Mouse (Mus musculus) heart, embryonic 10.5 days (tissue): ENCODE measurements around the gene AL732309.1. TPM values are rescaled to one million over a fixed set of nuclear protein-coding genes. Genes with fewer than 3 reads are reported as not detected.
A peak's percentile ranks its signal among the peaks of the same experiment; 100 is the strongest.
"Not testable (repeated sequence)": the region's sequence is repeated elsewhere in the genome, so short reads cannot be mapped to it uniquely, and the experiment has no call there.

Experiments used
- DNase-seq: peaks from one replicate; pipeline ENCODE4 v3.0.0-alpha.2; 2017; ENCODE audit warnings: low spot score
- H3K27ac ChIP-seq: fragments of 300-500 bp; sonication (generic); 2 replicates; pipeline ENCODE4 v1.5.1; 2016; ENCODE audit warnings: mild to moderate bottlenecking
- H3K27me3 ChIP-seq: fragments of 300-500 bp; sonication (generic); 2 replicates; pipeline ENCODE4 v1.6.1; 2016; ENCODE audit warnings: mild to moderate bottlenecking; ENCODE audit not compliant: poor library complexity, insufficient read depth, severe bottlenecking
- H3K36me3 ChIP-seq: fragments of 300-500 bp; sonication (generic); 2 replicates; pipeline ENCODE4 v1.6.1; 2016; ENCODE audit warnings: mild to moderate bottlenecking, moderate library complexity
- H3K4me1 ChIP-seq: fragments of 300-500 bp; sonication (generic); 2 replicates; pipeline ENCODE4 v1.6.1; 2016; ENCODE audit warnings: mild to moderate bottlenecking
- H3K4me3 ChIP-seq: fragments of 300-500 bp; sonication (generic); 2 replicates; pipeline ENCODE4 v1.5.1; 2016; ENCODE audit warnings: mild to moderate bottlenecking, moderate library complexity
- H3K9me3 ChIP-seq: fragments of 300-500 bp; sonication (generic); 2 replicates; pipeline ENCODE4 v1.6.1; 2016; ENCODE audit warnings: mild to moderate bottlenecking, moderate library complexity
- WGBS: fragments of 180-500 bp; shearing (Covaris S2); methylation state at CpG from one replicate; pipeline ENCODE4 v1.1.7; 2016; 5-methylcytosine and 5-hydroxymethylcytosine counted together
- polyA plus RNA-seq: library from polyadenylated mRNA; unstranded; fragments of >200 nt; fragmentation: Nextera tagmentation; extraction: Ambion mirVana; gene quantifications from 2 replicates; pipeline ENCODE4 v1.2.1, GENCODE M21; 2016

Gene AL732309.1
- polyA plus RNA-seq, 1 experiment from 2014 or later, result 6.0 TPM

- Histone ChIP-seq H3K27me3 (peaks cover 25% of the 10 kb centered on the region), H3K4me1 (peaks cover 36% of the 10 kb centered on the region), H3K9me3 (no peaks in the 10 kb centered on the region), H3K27ac (peak overlapping the region; percentile 77), H3K36me3 (peaks cover 11% of the 10 kb centered on the region; the same call in 1 of the 2 replicates), H3K4me3 (peak overlapping the region; percentile 80)
- no peak for DNase-seq
- WGBS, result 20% methylated on average over 12 of the region's 12 CpGs
These were observed 17.1 kb upstream of the AL732309.1 start for GRCm38 (mm10) chr2:25263623-25264285.

GRCm38 (mm10) chr2:25262795-25263622 is 16.3 kb upstream of the AL732309.1 start:
- H3K27ac ChIP-seq, result peak overlapping the region; percentile 77
- 0 out of 2 replicates have a peak, but pooled peaks cover 4% of the 10 kb centered on the region for H3K36me3 ChIP-seq
- peaks cover 25% of the 10 kb centered on the region for H3K27me3 ChIP-seq
- under 1% methylated on average over 82 of the region's 82 CpGs for WGBS
- peaks cover 36% of the 10 kb centered on the region for H3K4me1 ChIP-seq
- no peak for DNase-seq
- H3K4me3 ChIP-seq, result peak overlapping the region; percentile 80
- H3K9me3 ChIP-seq, result no peaks in the 10 kb centered on the region

GRCm38 (mm10) chr2:25262291-25262767 is 15.7 kb upstream of the AL732309.1 start, which contains the start of gene Tprn:
TSS of gene Tprn (plus strand) at chr2:25262618.
- no peaks in the 10 kb centered on the region for H3K36me3 ChIP-seq
- no peaks in the 10 kb centered on the region for H3K9me3 ChIP-seq
- peaks cover 34% of the 10 kb centered on the region for H3K4me1 ChIP-seq
- WGBS, result under 1% methylated on average over 39 of the region's 39 CpGs
- peaks cover 25% of the 10 kb centered on the region for H3K27me3 ChIP-seq
- H3K27ac ChIP-seq, result peak within 1 kb of the TSS; percentile 83
- H3K4me3 ChIP-seq, result peak within 1 kb of the TSS; percentile 80
- peak; percentile 98 for DNase-seq

- Histone ChIP-seq H3K4me1 (peaks cover 30% of the 10 kb centered on the region), H3K36me3 (no peaks in the 10 kb centered on the region), H3K27ac (peak overlapping the region; percentile 83), H3K9me3 (no peaks in the 10 kb centered on the region), H3K27me3 (peaks cover 25% of the 10 kb centered on the region), H3K4me3 (peak overlapping the region; percentile 80)
- no peak for DNase-seq
- WGBS, result 43% methylated on average over 12 of the region's 12 CpGs
These were observed 15.2 kb upstream of the AL732309.1 start for GRCm38 (mm10) chr2:25261870-25262269.

- no peak overlapping the region for H3K4me3 ChIP-seq
These were observed 12.2 kb upstream of the AL732309.1 start for GRCm38 (mm10) chr2:25258887-25259286.

GRCm38 (mm10) chr2:25257250-25257649 is 10.6 kb upstream of the AL732309.1 start:
- H3K9me3 ChIP-seq, H3K27ac ChIP-seq, H3K4me3 ChIP-seq, H3K27me3 ChIP-seq, H3K36me3 ChIP-seq, DNase-seq: not testable (repeated sequence)
- peaks cover 13% of the 10 kb centered on the region for H3K4me1 ChIP-seq
- 79% methylated on average over 5 of the region's 5 CpGs for WGBS

More at GRCm38 (mm10) chr2:25258887-25259286, 12.2 kb upstream of the AL732309.1 start:
- DNase-seq, result no peak
- H3K36me3 ChIP-seq, result no peaks in the 10 kb centered on the region
- H3K9me3 ChIP-seq, result no peaks in the 10 kb centered on the region
- peaks cover 9% of the 10 kb centered on the region for H3K27me3 ChIP-seq
- no peak overlapping the region for H3K27ac ChIP-seq
- H3K4me1 ChIP-seq, result peaks cover 25% of the 10 kb centered on the region
- 41% methylated on average over 2 of the region's 2 CpGs for WGBS

- WGBS, result 59% methylated on average over 12 of the region's 12 CpGs
- H3K9me3 ChIP-seq, H3K27ac ChIP-seq, DNase-seq, H3K27me3 ChIP-seq: not testable (repeated sequence)
- H3K4me1 ChIP-seq, result peaks cover 13% of the 10 kb centered on the region
- H3K36me3 ChIP-seq, result peaks cover 15% of the 10 kb centered on the region
- peak overlapping the region; percentile 84 for H3K4me3 ChIP-seq
These were observed 9.9 kb upstream of the AL732309.1 start for GRCm38 (mm10) chr2:25256443-25257109.

- Histone ChIP-seq H3K9me3 (no peaks in the 10 kb centered on the region), H3K36me3 (peaks cover 26% of the 10 kb centered on the region), H3K4me3 (peak within 1 kb of the TSS; percentile 84), H3K27me3 (no peaks in the 10 kb centered on the region), H3K4me1 (peaks cover 13% of the 10 kb centered on the region), H3K27ac (peak within 1 kb of the TSS; percentile 94)
- under 1% methylated on average over 39 of the region's 39 CpGs for WGBS
- DNase-seq, result peak; percentile 97
These were observed 8.7 kb upstream of the AL732309.1 start, which contains the start of gene Tmem203 for GRCm38 (mm10) chr2:25255284-25255779. TSS of gene Tmem203 (plus strand) at chr2:25255439.

GRCm38 (mm10) chr2:25252331-25252730 is 5.7 kb upstream of the AL732309.1 start:
- Histone ChIP-seq H3K4me1 (peaks cover 13% of the 10 kb centered on the region), H3K27ac (no peak overlapping the region), H3K36me3 (peaks cover 56% of the 10 kb centered on the region), H3K4me3 (no peak overlapping the region), H3K27me3 (no peaks in the 10 kb centered on the region), H3K9me3 (no peaks in the 10 kb centered on the region)
- DNase-seq, result no peak
- 90% methylated on average over 1 of the region's 1 CpGs for WGBS

GRCm38 (mm10) chr2:25244144-25244543 is 2.5 kb downstream of the AL732309.1 start:
- Histone ChIP-seq H3K4me3 (no peak overlapping the region), H3K36me3 (peaks cover 39% of the 10 kb centered on the region), H3K27me3 (peaks cover 37% of the 10 kb centered on the region), H3K4me1 (peaks cover 30% of the 10 kb centered on the region), H3K9me3 (no peaks in the 10 kb centered on the region), H3K27ac (no peak overlapping the region)
- DNase-seq, result no peak
- WGBS, result 85% methylated on average over 4 of the region's 4 CpGs

- peaks cover 37% of the 10 kb centered on the region for H3K27me3 ChIP-seq
- peaks cover 31% of the 10 kb centered on the region for H3K36me3 ChIP-seq
- WGBS, result 80% methylated on average over 8 of the region's 8 CpGs
- H3K27ac ChIP-seq, result no peak overlapping the region
- peak overlapping the region; percentile 70; the same call in 1 of the 2 replicates for H3K4me3 ChIP-seq
- peaks cover 30% of the 10 kb centered on the region for H3K4me1 ChIP-seq
- DNase-seq, result no peak
- H3K9me3 ChIP-seq, result no peaks in the 10 kb centered on the region
These were observed 3.3 kb downstream of the AL732309.1 start for GRCm38 (mm10) chr2:25243342-25243741.

GRCm38 (mm10) chr2:25242101-25242506 is 4.6 kb downstream of the AL732309.1 start, which contains the start of the genes Rnf208 and Cysrt1:
TSS of gene Rnf208 (plus strand) at chr2:25242255.
TSS of gene Cysrt1 (minus strand) at chr2:25242452.
- Histone ChIP-seq H3K27me3 (peaks cover 46% of the 10 kb centered on the region), H3K36me3 (peaks cover 19% of the 10 kb centered on the region; the same call in 1 of the 2 replicates), H3K9me3 (no peaks in the 10 kb centered on the region), H3K4me3 (peak within 1 kb of the TSS; percentile 70), H3K4me1 (peaks cover 30% of the 10 kb centered on the region), H3K27ac (peak within 1 kb of the TSS; percentile 81)
- no peak for DNase-seq
- under 1% methylated on average over 59 of the region's 59 CpGs for WGBS
